Mouse (Mus musculus) 3T3-L1 (cell line): ENCODE data around the gene Immp2l.

Source experiments
- DNase-seq: peaks from one replicate; pipeline ENCODE4 v3.0.0-alpha.2; 2015; ENCODE audit warnings: low read depth, low spot score

Immp2l gene

DNA sequence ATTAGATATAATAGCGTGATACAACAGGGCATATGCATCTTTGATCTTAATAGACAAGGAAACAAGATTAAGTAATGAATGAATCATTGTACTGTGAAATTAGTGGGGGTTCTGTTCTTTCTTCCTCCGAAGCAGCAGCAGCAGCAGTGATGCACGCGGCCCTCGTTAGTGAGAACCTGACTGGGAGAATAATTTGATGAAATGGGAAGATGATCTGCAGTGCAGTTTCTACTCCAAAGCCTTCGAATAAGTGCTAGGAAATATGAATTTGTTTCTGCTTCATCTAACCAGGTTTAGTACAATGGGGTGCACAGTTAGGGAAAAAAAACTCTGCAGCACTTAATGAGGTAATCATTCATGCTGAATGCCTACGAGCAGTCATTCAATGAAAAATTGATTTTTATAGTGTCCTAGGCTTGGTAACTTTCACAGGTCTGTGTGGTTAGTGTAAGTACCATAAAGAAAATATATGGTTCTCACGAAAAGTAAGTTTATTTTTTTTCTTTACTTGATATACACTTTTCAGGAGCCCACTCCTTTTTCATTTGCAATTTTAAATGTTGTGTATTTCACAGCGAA is 401.3 kb downstream of the Immp2l start:
- no peak for DNase-seq

DNA sequence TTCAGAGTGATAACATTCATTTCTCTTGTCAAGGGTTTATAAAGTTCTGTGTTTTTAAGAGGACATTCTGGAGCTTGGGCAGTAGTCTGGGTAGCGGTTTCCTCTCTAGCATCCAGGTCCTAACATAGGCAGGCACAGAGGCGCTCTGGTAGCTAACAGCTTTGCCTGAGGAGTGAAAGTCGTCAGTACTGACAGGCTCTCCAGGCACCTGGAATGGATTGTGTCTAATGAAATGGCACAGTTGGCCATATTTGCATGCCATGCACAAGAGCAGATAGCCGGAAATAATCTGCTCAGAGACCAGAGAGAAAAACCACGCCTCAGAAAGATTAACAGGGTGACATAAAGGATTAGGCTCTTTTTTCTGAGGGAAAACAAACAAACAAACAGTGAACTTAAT is 403.6 kb downstream of the Immp2l start:
- no peak for DNase-seq

DNA sequence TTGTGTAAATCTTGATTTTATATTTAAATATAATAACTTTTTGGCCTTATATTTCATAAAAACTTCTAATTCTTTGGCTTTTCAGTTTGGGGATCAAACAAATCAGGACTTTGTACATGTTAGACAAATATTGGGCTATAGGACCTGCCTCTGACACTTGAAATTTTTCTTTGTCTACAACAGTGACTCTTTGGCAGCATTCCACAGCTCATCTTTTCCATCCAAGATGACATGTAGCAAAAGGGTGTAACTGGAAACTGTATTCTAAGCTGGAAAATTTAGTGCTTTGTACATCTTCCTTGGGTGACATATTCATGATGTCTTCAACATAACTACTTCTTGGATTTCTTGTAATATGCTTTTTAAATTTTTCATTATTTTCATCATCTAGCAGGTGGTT is 404.9 kb downstream of the Immp2l start:
- DNase-seq: no peak

DNA sequence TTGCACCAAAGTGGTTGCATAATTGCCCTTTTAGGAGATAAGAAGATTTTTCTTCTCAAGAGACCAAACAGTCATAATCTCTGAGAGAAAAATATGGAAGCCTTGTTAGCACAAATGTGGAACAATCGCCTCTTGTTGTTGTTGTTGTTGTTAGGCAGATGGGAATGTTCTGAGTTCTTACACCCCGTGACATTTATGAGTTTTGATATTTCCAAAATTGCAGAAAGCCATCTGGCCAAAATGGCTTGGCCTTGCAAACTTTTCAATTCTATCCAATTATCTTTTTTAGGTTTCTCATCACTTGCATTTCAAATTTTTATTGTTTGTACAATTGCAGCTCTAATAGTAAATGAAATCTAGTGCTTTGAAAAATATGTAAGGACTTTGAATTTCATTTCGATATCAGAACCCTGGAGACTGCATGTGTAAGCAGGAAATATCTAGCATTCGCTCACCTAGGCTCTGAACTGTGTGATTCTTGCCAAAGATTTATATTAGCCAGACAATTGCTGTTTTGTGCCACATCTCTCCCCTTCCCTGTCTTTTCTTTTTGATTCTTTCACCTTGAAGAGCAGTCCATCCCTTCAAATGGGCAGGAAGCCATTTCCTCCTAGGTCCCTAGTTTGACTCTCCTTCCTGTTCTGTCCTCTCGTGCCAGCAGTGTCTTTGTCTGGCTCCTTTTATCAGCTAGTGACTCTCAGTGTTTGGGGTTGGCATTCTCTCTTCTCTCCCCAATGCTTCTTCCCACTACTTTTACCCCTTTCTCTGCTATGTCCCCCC is 412.5 kb downstream of the Immp2l start:
- DNase-seq: no peak

DNA sequence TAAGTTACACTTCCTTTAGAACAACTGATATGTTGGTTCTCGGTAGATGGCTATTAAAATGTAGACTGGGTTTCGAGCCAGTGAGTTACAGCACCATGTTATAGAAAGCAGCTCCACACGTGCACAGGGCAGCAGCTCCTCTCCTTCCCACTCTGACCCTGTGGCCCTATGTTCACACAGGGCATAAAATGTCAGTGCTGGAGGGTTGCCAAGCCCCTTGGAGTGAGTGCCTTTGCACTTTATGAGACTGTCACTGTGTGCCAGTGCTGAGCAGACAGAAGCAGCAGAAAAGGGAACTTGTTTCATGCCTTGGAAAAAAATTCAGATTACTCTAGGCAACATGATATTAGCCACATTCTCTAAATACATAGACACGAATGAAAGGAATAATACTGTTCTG is 414.6 kb downstream of the Immp2l start:
- peak; percentile 3 for DNase-seq

DNA sequence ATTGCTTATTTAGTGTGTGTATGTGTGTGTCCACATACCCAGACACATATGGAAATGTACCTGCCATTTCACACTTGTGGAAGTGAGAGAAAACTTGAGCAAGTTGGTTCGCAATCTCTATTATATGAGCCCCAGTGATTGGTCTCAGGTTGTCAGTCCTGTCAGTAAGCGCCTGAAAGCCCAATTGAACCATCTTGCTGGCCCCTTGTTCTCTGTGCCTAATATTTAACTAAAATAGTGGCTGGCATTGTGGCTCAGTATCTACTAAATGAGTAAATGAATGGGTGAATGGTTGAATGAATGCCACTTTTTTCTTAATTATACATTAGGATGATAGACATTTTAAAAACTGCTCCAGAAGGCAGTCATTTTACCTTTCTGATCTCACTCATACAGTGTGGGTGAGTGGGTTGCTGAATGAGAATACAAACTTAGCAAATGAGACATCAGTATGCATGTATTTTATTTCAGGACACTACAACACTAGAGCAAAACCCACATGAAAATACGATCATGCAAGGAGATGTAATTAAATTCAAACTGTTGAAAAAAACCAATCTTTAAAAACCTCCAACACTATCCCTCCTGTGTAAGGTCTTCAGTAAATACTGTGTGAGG is 444.6 kb downstream of the Immp2l start:
- DNase-seq: no peak

DNA sequence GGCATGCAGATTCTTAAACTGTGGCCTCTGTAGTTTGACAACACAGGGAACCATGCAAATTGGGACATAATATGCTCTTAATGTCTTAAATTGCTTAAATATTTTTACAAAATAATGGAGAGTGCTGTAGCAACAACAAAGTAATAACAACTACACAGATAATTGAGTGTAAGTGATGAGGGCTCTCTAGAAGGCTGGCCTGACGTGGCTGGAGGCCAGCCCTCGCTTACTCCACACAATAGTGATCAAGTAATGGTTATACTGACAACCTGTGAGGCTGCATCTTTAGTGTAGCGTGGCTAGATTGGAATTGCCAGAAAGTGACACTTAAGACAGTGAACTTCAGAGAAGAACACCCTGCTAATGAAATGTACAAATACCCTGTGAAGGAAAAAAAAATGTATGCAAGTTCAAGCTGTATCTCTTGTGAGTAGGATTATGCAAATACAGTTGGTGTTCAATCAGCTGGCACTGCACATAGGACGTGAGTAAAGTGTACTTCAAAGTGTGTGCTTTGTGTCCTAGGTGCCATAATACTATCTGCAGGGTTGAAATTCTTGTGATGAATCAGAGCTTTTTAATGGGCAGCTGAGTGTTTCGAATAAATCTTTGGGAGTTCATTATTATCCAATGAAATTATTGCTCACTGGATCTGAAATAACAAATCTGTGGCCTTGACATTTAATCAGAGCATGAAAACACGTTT is 445.4 kb downstream of the Immp2l start:
- no peak for DNase-seq

DNA sequence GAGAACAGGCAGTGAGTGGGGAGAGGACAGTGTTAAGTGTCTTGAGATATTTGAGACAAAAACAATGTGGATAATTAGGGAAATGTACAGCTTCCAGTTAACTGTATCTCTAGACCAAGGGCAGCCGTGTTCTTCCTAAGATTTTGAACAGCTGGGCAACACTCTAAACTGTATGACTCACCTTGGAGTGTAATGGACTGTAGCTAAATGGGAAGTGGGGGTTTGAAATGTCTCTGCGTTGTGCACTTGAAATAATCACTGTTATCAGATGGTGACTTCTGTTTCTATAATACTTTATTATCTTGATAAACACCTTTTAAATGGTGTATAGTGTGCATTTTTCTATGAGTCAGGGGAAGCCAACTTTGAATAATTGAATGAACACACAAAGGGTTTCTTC is 457.6 kb downstream of the Immp2l start:
- DNase-seq: no peak

DNA sequence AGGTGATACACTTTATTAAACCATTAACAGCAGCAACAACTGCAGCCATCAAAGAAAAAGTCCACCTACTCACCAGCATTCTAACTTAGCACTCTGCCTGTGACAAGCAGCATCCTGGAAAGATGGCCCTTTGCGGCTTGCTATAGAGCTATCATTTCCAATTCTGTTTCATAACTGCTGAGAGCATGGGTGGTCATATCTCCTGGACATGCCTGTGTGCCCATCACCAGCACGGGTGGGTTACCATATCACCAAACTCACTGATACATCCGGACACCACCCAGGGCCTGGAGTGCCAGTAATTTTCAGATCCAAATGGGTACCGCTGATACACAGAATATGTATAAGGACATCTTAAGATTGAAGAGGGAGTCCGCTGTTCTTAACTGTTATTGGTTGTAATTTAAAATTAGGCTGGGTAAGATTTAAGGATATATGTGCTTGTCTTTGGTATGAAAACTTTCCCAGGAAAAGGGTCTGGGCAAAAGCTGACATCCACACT is 459.3 kb downstream of the Immp2l start:
- no peak for DNase-seq

DNA sequence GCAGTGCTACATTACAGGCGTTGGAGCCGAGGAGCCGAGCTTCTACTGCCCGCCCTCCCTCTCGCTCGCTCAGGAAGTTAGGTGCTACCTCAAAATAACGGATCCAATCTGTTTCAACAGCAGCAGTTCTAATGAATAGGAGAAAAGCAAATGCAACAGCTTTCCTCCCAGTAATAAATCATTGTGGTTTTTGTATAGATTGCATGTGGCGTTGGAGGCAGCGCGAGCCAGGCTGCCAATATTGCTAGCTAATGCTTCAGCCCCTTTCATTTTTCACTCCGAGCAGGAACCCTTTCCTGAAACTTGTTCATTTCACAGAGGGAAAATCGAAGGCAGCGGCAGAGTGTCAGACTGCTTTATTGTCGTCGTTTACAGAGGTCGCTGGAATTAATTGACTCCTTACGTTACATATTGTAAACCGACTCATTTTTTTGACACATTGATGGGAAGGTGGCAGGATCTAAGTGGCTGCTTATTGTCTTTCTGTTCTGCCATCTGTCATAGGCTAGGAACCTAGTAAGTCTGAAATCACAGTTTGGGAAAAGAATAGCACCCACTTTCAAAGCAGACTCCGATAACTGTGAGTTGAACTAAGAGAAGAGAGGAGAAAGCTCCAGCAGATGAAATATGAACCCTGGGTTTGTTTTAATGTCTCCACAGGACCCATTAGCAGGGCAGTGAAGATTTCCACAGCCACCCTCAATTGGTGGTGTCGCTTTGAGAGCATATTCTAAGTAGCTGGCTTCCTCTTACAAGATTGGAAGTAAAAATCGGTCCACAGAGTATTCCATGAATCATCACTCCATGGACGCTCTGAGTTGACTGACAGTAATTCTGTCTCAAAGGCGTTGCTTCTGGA is 459.9 kb downstream of the Immp2l start:
- DNase-seq: no peak

DNA sequence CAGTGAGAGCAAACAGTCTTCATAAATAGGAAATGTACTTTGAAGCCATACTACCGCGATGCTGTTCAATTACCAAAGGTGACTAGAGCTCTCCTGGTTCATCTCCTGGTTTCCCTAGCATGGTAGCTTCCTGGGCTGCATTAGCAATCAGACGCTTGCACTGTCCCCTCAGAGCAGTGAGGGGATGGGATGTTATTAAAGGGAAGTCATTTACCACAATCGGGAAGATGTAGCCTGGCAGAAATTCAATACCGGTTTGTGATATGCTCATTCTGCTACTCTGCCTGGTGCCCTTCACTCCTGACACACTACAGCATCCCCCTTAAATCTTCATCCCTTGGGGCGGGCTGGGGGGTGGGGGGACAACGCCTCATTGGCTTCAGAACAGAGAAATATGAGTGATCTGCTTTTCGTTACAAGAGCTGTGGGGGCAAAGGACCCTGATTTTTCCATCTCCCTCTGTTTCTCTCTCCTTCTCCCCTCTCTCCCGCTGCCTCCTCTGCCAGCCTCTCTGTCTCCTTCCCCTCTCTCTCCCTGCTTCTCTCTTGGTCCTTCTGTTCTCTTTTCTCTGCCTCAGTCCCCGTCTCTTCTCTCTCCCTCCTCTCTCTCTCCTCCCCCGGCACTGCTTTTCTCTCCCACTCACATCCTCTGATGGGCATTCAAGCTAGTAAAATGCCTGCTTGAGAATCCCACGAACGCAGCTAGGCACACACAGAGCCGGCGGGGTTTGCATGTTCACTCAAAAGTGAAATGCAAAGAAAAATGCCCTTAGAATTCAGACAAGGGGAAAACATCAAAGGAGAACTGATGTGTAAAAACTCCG is 461.0 kb downstream of the Immp2l start:
- DNase-seq: no peak

DNA sequence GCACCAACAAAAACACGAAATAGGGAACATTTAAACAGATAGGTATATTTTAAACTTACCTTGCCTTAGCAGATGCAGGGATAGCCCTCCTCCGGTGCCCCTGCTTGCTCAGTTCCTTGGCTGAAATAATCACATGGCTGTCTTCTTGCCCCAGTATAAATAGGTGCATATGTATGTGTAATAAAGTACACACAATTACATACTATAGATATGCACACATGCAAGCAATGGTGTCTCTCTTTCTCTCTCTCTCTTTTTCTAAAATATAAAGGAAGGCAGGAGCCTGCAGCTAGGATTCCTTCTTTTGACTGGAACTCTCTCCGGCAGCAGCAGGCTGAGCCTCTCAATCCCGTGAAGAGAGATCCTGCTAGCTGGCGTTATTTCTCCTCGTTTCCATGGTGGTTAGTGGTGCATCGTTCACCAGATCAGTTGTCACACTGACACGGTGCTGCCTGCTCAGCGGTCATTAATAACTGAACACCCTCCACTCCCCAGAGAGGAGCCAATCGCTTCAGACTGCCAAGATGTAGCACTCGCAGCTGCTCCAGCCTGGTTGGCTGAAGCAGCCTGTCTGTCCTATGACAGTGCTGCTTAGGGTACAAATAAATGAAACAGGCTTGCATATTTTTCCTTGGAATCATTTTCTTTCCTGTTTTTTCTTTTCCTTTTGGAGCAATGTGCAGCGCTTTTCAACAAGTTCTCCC is 461.8 kb downstream of the Immp2l start:
- DNase-seq: peak; percentile 51

DNA sequence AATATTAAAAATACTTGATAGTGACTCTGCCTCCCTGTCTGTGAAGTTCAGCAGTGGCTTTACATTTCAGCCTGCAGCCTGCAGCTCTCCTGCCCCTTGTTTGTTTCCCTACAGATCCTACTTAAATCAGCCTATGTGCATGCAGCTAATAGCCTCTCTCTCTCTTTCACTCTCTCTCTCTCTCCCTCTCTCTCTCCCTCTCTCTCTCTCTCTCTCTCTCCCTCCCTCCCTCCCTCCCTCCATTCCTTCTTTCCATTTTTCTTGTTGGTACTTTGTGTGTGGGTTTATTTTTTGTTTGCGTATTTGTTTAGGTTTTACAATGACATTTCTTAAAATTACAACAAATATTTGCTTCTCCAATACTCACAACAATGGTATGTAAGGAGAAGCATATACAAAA is 462.4 kb downstream of the Immp2l start, which contains the start of gene Lrrn3:
Lrrn3 (minus strand) TSS at position 101 of the 400 bp plus-strand sequence.
- no peak for DNase-seq

DNA sequence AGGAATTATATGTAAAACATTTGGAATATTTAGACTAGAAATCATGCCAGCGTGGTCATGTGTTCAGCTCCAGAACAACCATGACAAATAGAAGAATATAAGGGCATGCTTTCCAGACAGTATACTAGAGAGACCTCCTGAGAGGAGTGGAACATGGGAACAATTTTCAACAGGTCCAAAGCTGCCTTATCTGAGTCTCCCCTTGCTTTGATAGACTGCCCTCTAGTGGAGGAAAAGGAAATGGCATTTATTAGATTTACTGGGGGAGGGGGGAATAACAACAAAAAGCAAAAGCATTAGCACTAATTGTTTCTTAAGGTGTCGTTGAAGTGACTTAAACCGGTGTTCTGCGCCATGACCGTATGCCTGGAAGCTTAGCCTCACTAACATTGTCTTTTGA is 463.1 kb downstream of the Immp2l start:
- peak; percentile 77 for DNase-seq

DNA sequence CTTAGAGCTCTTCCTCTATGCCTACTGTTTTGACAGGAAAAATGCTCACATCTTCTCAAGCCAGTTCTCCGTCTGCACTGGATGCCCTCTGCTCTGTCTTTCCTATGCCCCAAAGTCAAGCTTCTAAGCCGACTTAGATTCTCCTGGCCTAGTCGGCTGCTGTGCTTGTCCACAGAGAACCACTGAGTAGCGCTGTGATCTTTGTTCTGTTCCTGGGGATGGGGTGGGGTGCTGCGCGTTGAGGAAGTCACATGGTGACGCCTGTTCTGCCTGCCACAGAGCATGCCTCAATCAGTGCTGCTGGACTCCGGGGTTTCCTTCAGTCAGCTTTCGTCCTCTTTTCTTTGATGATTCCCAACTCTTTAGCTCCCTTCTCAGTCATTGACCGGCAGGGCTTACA is 470.7 kb downstream of the Immp2l start:
- no peak for DNase-seq

DNA sequence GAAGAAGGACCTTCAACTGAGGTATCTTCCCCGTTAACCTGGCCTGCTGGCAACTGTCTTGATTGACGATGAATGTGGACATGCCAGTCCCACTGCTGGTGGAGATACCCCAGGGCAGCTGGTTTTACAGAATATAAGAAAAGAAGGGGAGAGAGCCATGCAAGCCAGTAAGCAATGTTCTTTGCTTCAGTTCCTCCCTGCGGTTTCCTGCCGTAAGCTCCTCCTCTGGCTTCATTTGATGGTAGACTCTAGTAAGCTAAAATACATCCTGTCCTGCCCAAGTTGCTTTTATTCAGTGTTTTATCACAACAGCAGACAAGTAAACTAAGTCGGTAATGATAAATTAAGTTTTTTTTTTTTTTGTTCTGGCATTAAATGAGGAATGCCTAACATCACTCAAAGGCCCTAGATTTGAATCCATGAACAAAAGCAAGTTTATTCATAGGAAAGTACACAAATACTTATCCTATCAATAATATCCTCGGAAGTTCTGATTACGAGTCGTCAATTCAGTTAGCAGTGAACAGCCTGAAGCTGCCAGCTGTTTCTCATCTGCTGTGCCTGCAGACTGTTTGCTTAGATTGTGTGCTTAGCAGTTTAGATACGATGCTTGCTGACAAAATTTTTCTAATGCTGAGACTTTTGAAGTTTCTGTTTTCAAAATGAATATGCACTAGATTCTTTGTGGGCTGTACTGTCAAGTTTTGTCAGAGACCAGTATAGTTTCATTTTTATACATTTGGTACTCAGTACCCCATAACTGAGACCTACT is 476.3 kb downstream of the Immp2l start:
- no peak for DNase-seq

DNA sequence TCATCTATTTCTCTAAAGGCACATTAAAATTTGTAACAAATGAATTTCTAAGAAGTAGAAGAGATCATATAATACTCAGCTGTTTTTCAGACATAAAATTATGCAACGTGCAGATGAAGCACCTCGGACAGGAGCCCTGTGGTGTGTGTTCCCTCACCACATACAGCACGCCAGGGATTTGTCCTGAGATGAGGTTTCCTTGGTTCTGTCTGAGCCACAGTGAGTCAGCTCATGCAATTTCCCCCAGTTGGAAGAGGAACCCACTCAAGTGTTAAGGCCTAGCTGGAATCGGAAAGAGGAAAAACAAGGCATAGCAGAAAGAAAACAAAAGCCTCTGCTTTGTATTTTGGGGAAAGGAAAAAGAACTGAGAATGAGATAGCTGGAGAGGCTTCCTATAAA is 484.7 kb downstream of the Immp2l start:
- DNase-seq: no peak

DNA sequence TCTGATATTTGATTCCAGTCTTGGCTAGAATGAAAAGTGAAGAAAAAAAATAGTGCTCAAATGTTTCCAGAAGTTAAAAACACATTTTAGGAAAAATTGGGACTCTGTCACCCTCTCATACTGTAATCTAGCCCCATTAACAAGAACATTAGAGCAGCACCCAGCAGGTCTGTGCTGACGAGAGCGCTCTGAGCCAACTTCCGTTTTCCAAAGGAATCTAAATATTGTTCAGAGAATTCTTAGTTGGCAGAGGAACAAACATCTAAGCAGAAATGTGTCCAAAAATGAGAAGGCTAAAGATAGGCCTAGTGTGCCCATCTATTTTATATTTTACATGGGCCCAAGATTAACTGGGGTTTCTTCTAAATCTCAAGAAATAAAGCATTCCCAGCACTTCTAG is 486.7 kb downstream of the Immp2l start:
- DNase-seq: no peak

DNA sequence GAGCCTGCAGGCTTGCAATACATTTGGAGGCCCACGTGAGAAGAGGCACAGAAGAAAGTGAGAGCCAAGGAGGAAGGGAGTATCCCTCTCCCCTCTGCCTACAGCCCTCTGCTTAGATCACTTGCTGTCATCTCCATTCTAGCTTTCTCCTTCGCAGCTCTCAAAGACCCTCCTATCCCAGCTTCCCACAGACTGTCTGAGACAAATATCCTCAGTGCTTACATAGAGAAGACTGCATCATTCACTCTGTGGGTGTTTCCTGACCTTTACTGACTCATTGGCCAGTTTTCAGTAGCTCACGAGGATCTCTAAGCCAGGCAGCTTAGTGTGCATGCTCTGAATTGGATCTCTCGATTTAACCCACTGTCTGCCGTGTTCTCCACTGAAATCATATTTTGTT is 495.0 kb downstream of the Immp2l start:
- DNase-seq: peak; percentile 35
